Mouse (Mus musculus): ENCODE measurements around the gene Tbc1d1. TPM values are rescaled to one million over a fixed set of nuclear protein-coding genes. Genes with fewer than 3 reads are reported as not detected.

The Tbc1d1 gene
- polyA plus RNA-seq, 1 experiment from 2014 or later: 36.3 TPM

DNA sequence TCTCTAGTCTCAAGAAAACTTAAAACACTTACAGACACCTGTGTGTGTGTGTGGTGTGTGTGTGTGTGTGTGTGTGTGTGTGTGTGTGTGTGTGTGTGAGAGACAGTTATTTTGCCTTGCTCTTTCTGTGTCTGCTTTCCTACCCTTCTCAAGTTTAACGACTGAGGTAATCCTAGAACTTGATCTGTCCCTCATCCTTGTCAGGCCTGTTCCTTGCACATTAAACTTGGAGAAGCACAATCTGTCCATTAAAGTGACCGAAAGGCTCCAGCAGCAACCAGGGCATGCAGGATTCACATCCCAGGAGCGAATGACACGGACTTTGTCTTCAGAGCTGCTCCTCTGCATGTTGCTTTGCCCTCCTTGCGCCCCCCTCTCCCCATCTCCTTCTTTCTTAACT, 6.5 kb downstream of the Tbc1d1 start:
- ATAC-seq (replicated peaks; ENCODE audit: low FRiP score): no peak
- H3K27ac ChIP-seq: no peak overlapping the region
- no peak overlapping the region for H3K4me2 ChIP-seq
- H3K9me3 ChIP-seq (replicated peaks): no peaks in the 10 kb centered on the region
- H3K4me3 ChIP-seq (replicated peaks): no peak overlapping the region
- peaks cover 36% of the 10 kb centered on the region for H3K27me3 ChIP-seq
- peaks cover 27% of the 10 kb centered on the region for H3K4me1 ChIP-seq
- no peak overlapping the region for H3K9ac ChIP-seq
- H3K36me3 ChIP-seq: no peaks in the 10 kb centered on the region
- 44% methylated on average over 5 of the region's 5 CpGs for WGBS

DNA sequence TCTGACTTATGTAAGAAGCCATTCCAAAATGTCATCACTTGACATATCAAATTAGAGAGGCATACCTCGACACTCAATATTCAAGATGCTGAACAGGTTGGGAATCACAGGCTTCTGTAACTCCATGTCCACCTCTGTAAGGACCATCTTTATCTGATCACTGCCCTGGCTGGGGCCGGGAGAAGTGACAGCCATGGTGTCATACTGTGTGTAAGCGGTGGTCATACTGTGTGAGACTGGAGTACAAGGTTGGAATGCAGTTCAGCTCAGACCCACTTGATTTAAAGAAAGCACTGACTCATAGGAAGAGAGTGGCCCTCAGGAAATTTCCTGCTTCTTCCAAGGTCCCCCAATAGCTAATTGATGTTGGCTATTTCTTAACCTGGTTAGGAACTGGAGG, 8.3 kb downstream of the Tbc1d1 start:
- Histone ChIP-seq H3K4me3 (replicated peaks) (no peak overlapping the region), H3K9ac (no peak overlapping the region), H3K27ac (no peak overlapping the region), H3K27me3 (peaks cover 17% of the 10 kb centered on the region), H3K4me1 (peaks cover 17% of the 10 kb centered on the region), H3K4me2 (no peak overlapping the region), H3K9me3 (replicated peaks) (no peaks in the 10 kb centered on the region), H3K36me3 (no peaks in the 10 kb centered on the region)
- 89% methylated on average over 3 of the region's 3 CpGs for WGBS
- no peak for ATAC-seq (replicated peaks; ENCODE audit: low FRiP score)

DNA sequence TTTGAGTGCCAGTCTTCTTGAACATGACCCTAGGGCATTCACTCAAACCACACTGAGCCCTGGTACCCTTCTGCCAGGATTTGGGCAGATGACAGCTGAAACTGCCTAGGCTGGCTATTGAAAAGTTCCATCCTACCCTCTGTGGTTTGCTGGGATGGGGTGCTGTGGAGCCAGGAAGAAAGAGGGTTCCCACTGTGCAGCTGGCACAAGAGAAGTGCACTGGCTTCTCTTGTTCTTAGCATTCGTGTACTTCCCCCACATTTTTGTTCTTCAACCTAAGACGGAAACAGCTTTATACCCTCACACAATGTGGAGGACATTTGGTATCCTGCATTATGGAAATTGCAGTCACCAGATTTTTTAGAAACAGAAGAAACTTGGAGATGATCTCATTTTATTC, 9.7 kb downstream of the Tbc1d1 start:
- Histone ChIP-seq H3K4me1 (peaks cover 7% of the 10 kb centered on the region), H3K4me2 (no peak overlapping the region), H3K36me3 (no peaks in the 10 kb centered on the region), H3K9ac (no peak overlapping the region), H3K9me3 (replicated peaks) (no peaks in the 10 kb centered on the region), H3K4me3 (replicated peaks) (no peak overlapping the region), H3K27me3 (peaks cover 11% of the 10 kb centered on the region), H3K27ac (no peak overlapping the region)
- ATAC-seq (replicated peaks; ENCODE audit: low FRiP score): no peak
- WGBS: 77% methylated on average over 2 of the region's 2 CpGs

DNA sequence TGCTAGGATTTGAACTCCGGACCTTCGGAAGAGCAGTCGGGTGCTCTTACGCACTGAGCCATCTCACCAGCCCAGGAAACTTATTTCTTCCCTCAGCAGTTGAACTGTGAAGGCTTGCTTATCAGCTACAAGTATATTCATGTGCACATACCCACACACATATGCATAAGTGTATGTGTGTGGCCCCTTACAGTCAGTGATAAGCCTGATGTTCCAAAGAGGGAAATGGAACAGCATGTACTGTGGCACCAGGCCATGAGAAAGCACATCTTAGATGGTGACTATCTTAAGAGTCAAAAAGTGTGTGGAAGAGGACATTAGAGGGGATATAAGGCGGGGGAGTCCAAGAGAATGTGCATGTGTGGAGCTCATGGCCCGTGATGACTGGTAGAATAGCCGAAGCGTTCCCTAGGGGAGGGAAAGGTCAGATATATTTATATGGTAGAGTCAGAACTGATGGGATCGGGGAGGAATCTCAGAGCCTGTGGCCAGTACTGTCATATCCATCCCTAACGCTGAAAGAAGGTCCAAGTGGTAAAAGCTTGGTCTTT, 13.0 kb downstream of the Tbc1d1 start:
- H3K9me3 ChIP-seq (replicated peaks): no peaks in the 10 kb centered on the region
- 89% methylated on average over 10 of the region's 10 CpGs for WGBS
- ATAC-seq (replicated peaks; ENCODE audit: low FRiP score): no peak
- no peak overlapping the region for H3K4me2 ChIP-seq
- H3K4me1 ChIP-seq: peaks cover 6% of the 10 kb centered on the region; the same call in 1 of the 2 replicates
- no peak overlapping the region for H3K27ac ChIP-seq
- no peaks in the 10 kb centered on the region for H3K36me3 ChIP-seq
- H3K27me3 ChIP-seq: no peaks in the 10 kb centered on the region
- H3K9ac ChIP-seq: no peak overlapping the region
- H3K4me3 ChIP-seq (replicated peaks): no peak overlapping the region

DNA sequence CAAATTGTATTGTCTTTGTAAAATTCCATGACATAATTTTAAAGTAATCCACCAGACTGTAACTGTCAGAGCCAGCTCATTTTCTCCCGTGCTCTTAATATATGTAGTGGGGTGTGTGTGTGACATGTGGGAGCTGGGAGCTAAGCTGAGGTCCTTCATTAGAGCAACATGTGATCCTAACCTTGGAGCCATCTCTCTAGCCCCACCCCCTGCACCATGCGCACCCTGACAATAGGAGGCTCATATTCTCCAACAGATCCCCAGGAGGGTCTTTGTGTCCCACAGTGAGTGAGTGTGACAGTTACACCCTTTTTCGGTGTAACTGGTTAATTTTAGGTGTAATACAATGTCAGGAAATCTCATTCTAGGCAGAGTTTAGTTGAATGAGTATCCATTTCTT, 16.8 kb downstream of the Tbc1d1 start:
- no peak for ATAC-seq (replicated peaks; ENCODE audit: low FRiP score)

DNA sequence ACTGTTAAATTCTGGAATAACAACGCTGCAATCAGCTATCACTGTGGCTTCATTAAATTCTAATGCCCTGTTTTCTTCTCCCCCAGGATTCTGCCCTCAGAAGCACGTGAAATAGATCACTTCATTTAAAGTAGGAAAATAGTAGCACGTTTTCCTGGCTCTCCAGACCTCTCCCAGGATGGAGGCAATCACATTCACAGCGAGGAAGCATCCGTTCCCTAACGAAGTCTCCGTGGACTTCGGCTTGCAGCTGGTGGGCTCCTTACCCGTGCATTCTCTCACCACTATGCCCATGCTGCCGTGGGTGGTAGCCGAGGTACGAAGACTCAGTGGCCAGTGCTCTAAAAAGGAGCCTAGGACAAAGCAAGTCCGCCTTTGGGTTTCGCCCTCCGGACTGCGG, 17.2 kb downstream of the Tbc1d1 start:
- Histone ChIP-seq H3K9me3 (replicated peaks) (no peaks in the 10 kb centered on the region), H3K27ac (no peak overlapping the region), H3K9ac (no peak overlapping the region), H3K36me3 (no peaks in the 10 kb centered on the region), H3K4me1 (peaks cover 10% of the 10 kb centered on the region; the same call in 1 of the 2 replicates), H3K4me3 (replicated peaks) (no peak overlapping the region), H3K27me3 (no peaks in the 10 kb centered on the region), H3K4me2 (no peak overlapping the region)
- WGBS: 80% methylated on average over 16 of the region's 16 CpGs
- ATAC-seq (replicated peaks; ENCODE audit: low FRiP score): no peak

More for the DNA sequence above, 16.8 kb downstream of the Tbc1d1 start:
- WGBS: 72% methylated on average over 3 of the region's 3 CpGs
- peaks cover 10% of the 10 kb centered on the region; the same call in 1 of the 2 replicates for H3K4me1 ChIP-seq
- no peaks in the 10 kb centered on the region for H3K36me3 ChIP-seq
- H3K4me2 ChIP-seq: no peak overlapping the region
- H3K9ac ChIP-seq: no peak overlapping the region
- no peaks in the 10 kb centered on the region for H3K27me3 ChIP-seq
- no peak overlapping the region for H3K4me3 ChIP-seq (replicated peaks)
- H3K27ac ChIP-seq: no peak overlapping the region
- H3K9me3 ChIP-seq (replicated peaks): no peaks in the 10 kb centered on the region

DNA sequence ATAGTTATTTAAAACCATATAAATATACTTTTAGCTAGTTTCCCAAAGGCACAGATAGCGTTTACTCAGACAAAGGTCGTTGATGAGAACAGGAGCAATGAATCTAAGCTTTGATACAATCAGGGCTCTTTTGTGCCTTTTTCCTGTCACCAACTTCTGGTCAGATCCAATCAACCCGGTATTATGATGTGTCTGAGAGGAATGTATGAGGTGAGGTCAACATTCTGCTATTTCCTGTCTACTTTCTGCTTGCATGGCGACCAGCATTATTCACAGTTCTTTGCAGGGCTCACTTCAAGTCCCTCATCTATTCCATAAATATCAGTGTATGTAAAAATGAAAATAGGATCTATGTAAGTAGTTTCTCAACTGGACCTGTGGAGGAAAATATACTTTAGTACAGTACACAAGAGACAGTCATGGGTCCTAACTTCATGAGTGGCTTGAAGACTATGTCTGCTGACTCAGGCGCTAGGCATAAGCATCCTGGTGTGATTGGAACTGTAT, 18.4 kb downstream of the Tbc1d1 start:
- H3K36me3 ChIP-seq: no peaks in the 10 kb centered on the region
- H3K27ac ChIP-seq: no peak overlapping the region
- ATAC-seq (replicated peaks; ENCODE audit: low FRiP score): no peak
- no peak overlapping the region for H3K4me2 ChIP-seq
- peaks cover 10% of the 10 kb centered on the region; the same call in 1 of the 2 replicates for H3K4me1 ChIP-seq
- no peak overlapping the region for H3K9ac ChIP-seq
- H3K27me3 ChIP-seq: no peaks in the 10 kb centered on the region
- WGBS: 64% methylated on average over 5 of the region's 5 CpGs
- no peak overlapping the region for H3K4me3 ChIP-seq (replicated peaks)
- H3K9me3 ChIP-seq (replicated peaks): no peaks in the 10 kb centered on the region

DNA sequence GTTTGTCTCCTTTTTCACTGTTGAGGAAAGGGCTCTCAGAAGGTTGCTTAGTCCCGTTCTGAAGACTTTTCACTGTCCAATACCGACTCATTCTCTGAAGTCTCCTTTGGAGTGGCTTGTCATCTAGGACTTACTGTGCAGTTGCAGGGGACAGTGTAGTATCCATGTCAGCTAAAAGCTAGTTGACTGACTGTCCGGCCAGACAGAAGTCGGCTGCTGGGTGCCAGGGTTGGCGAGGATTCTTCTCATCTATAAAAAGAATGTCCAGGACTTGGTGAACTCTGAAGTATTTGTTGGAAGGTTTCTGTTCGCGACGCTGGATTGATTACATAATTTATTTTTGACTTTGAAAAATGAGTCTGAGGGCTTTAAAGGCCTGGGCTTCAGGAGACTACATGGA, 24.4 kb downstream of the Tbc1d1 start:
- no peak overlapping the region for H3K9ac ChIP-seq
- H3K27me3 ChIP-seq: no peaks in the 10 kb centered on the region
- no peaks in the 10 kb centered on the region for H3K36me3 ChIP-seq
- H3K4me1 ChIP-seq: no peaks in the 10 kb centered on the region
- WGBS: 67% methylated on average over 8 of the region's 8 CpGs
- H3K4me2 ChIP-seq: no peak overlapping the region
- no peaks in the 10 kb centered on the region for H3K9me3 ChIP-seq (replicated peaks)
- no peak for ATAC-seq (replicated peaks; ENCODE audit: low FRiP score)
- H3K27ac ChIP-seq: no peak overlapping the region
- H3K4me3 ChIP-seq (replicated peaks): no peak overlapping the region

DNA sequence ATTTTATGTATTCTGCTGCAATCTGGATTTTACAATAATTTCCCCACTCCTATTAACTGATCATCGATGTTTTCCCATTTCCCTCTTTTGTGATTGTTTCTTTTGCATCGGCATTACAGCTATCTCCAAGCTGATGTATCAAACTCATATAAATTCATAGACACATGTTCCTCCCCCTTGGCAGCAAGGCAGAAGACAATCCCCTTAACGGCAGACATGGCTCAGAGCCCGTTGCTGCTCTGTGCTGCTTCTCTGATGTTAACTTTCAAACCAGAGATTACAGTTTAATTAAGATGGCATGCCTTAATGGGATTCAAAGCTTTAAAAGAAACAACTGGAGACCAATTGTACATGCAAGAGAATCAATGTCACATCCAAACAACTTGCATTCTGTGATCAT, 27.6 kb downstream of the Tbc1d1 start:
- no peak for ATAC-seq (replicated peaks; ENCODE audit: low FRiP score)
- H3K9ac ChIP-seq: no peak overlapping the region
- 57% methylated on average over 4 of the region's 4 CpGs for WGBS
- H3K9me3 ChIP-seq (replicated peaks): no peaks in the 10 kb centered on the region
- H3K27me3 ChIP-seq: no peaks in the 10 kb centered on the region
- H3K4me1 ChIP-seq: no peaks in the 10 kb centered on the region
- no peak overlapping the region for H3K27ac ChIP-seq
- no peak overlapping the region for H3K4me2 ChIP-seq
- H3K4me3 ChIP-seq (replicated peaks): no peak overlapping the region
- H3K36me3 ChIP-seq: no peaks in the 10 kb centered on the region

DNA sequence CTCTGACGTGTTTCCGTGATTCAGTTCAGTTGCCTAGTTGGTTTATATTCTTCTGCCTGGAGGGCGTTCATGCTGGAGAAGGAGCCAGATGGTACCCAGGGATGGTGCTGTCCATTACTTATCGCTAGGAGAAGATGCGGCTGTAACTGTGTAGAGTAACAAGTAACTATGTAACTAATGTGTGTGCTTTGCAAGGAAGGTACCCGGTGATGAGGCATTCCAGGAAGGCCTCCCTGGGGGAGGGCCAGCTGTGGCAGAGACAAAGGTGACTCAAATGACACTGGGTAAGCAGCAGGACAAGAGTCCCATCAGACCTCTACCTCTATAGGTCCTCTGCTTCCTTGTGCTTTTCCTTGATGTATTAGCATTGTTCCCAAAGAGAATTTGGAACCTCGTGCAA, 29.2 kb downstream of the Tbc1d1 start:
- H3K9ac ChIP-seq: no peak overlapping the region
- no peak overlapping the region for H3K4me2 ChIP-seq
- no peak for ATAC-seq (replicated peaks; ENCODE audit: low FRiP score)
- no peak overlapping the region for H3K4me3 ChIP-seq (replicated peaks)
- no peaks in the 10 kb centered on the region for H3K36me3 ChIP-seq
- H3K4me1 ChIP-seq: no peaks in the 10 kb centered on the region
- no peaks in the 10 kb centered on the region for H3K27me3 ChIP-seq
- 65% methylated on average over 7 of the region's 7 CpGs for WGBS
- H3K9me3 ChIP-seq (replicated peaks): no peaks in the 10 kb centered on the region
- H3K27ac ChIP-seq: no peak overlapping the region

DNA sequence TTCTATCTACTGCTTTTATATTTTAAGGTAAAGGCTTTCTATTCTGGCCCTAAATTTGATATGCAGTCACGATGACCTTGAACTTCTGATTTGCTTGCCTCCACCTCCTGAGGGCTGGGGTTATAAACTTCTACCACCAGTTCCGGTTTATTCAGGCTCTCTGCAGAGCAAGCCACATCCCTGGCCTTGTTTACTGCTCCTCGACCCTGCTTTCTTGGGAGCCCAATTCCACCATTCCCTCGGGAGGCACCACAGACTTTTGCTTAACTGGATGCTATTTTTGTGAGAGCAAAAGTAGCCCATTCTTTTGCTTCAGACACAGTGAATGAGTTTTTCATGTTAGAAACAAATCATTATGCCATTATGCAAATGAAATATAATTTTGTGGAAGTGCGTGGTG, 30.5 kb downstream of the Tbc1d1 start:
- Histone ChIP-seq H3K27ac (no peak overlapping the region; the same call in 1 of the 2 replicates), H3K27me3 (no peaks in the 10 kb centered on the region), H3K9ac (no peak overlapping the region), H3K36me3 (0 out of 2 replicates have a peak, but pooled peaks cover 7% of the 10 kb centered on the region), H3K4me2 (no peak overlapping the region), H3K9me3 (replicated peaks) (peaks cover 5% of the 10 kb centered on the region; the same call in 1 of the 2 replicates), H3K4me3 (replicated peaks) (no peak overlapping the region), H3K4me1 (no peaks in the 10 kb centered on the region)
- ATAC-seq (replicated peaks; ENCODE audit: low FRiP score): no peak
- 59% methylated on average over 5 of the region's 5 CpGs for WGBS

DNA sequence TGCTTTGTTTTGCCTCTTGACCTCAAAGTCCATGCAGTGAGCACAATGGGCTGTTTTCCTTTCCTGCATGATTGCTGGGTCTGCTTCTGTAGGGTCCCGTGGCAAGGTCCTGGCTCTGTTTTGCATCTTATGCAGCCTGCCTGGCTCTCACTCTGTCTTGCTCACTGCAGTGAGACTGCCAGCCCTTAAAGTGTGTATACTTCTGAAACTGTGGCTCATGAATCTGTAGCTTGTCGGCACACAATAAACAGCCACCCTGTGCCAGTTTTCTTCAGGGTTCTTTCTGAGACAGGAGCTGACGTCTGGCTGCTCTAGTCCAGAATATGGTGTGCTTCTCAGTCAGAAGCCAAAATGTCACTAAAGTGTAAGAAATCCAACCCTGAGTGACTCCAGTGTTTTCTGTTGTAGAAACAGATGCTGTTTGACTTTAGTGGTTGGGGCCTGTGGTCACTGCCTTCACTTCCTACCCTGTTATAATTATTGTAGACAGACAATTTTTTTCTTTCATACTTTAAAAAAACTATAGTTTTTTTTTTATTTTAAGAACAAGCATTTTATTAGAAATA, 32.1 kb downstream of the Tbc1d1 start:
- Histone ChIP-seq H3K4me3 (replicated peaks) (no peak overlapping the region), H3K36me3 (0 out of 2 replicates have a peak, but pooled peaks cover 7% of the 10 kb centered on the region), H3K27ac (no peak overlapping the region), H3K27me3 (no peaks in the 10 kb centered on the region), H3K4me2 (no peak overlapping the region), H3K9ac (no peak overlapping the region), H3K9me3 (replicated peaks) (peaks cover 8% of the 10 kb centered on the region; the same call in 1 of the 2 replicates), H3K4me1 (0 out of 2 replicates have a peak, but pooled peaks cover under 1% of the 10 kb centered on the region)
- ATAC-seq (replicated peaks; ENCODE audit: low FRiP score): no peak
- WGBS: 52% methylated on average over 3 of the region's 3 CpGs
